Mouse (Mus musculus) kidney, adult 11 months (tissue): Measurements from ENCODE around the gene Asic3.

Experiments
- DNase-seq: peaks from one replicate; pipeline ENCODE4 v3.0.0; 2022

The Asic3 gene

GRCm38 (mm10) chr5:24413042-24413693, at the start of gene Asic3:
TSS of gene Asic3 (plus strand) at chr5:24413392.
- no peak for DNase-seq

GRCm38 (mm10) chr5:24363467-24363866, 49.7 kb upstream of the Asic3 start:
- no peak for DNase-seq

GRCm38 (mm10) chr5:24364061-24364460, 49.1 kb upstream of the Asic3 start:
- DNase-seq = no peak

- DNase-seq = peak; percentile 42
These were observed 48.7 kb upstream of the Asic3 start, which contains the start of gene Nos3 for GRCm38 (mm10) chr5:24364508-24364907. TSS of gene Nos3 (plus strand) at chr5:24364810.

GRCm38 (mm10) chr5:24364963-24365362, 48.2 kb upstream of the Asic3 start:
- DNase-seq = no peak

- DNase-seq = no peak
These were observed 47.7 kb upstream of the Asic3 start for GRCm38 (mm10) chr5:24365528-24365927.

- no peak for DNase-seq
These were observed 46.8 kb upstream of the Asic3 start for GRCm38 (mm10) chr5:24366426-24366825.

- no peak for DNase-seq
These were observed 43.4 kb upstream of the Asic3 start for GRCm38 (mm10) chr5:24369767-24370166.

GRCm38 (mm10) chr5:24373807-24374206, 39.4 kb upstream of the Asic3 start:
- no peak for DNase-seq

- no peak for DNase-seq
These were observed 39.0 kb upstream of the Asic3 start for GRCm38 (mm10) chr5:24374216-24374615.

GRCm38 (mm10) chr5:24374666-24375328, 38.4 kb upstream of the Asic3 start:
- no peak for DNase-seq

- no peak for DNase-seq
These were observed 34.5 kb upstream of the Asic3 start for GRCm38 (mm10) chr5:24378700-24379099.

- no peak for DNase-seq
These were observed 33.7 kb upstream of the Asic3 start for GRCm38 (mm10) chr5:24379501-24379900.

- no peak for DNase-seq
These were observed 32.7 kb upstream of the Asic3 start for GRCm38 (mm10) chr5:24380499-24380898.

- no peak for DNase-seq
These were observed 31.7 kb upstream of the Asic3 start for GRCm38 (mm10) chr5:24381486-24381885.

GRCm38 (mm10) chr5:24381988-24382387, 31.2 kb upstream of the Asic3 start:
- no peak for DNase-seq

GRCm38 (mm10) chr5:24383026-24383859, 29.9 kb upstream of the Asic3 start:
- peak; percentile 87 for DNase-seq

- peak; percentile 54 for DNase-seq
These were observed 28.8 kb upstream of the Asic3 start for GRCm38 (mm10) chr5:24384407-24384806.

GRCm38 (mm10) chr5:24385374-24385773, 27.8 kb upstream of the Asic3 start:
- DNase-seq = no peak

GRCm38 (mm10) chr5:24385887-24386550, 27.2 kb upstream of the Asic3 start:
- DNase-seq = no peak

- peak; percentile 72 for DNase-seq
These were observed 25.6 kb upstream of the Asic3 start for GRCm38 (mm10) chr5:24387264-24388241.
